Mouse (Mus musculus): ENCODE measurements at regions not wholly inside any gene's neighbourhood (a gene's known extent, or its start where the extent isn't known, plus 50 kb on each side); places are given as distances from the start of the nearest gene placed in this dataset.

- Histone ChIP-seq H3K4me3 (no peak overlapping the region), H3K9me3 (no peaks in the 10 kb centered on the region), H3K4me1 (peaks cover 23% of the 10 kb centered on the region), H3K27ac (replicated peaks) (no peak overlapping the region), H3K36me3 (replicated peaks) (no peaks in the 10 kb centered on the region), H3K27me3 (replicated peaks; ENCODE audit: low read depth, poor library complexity, severe bottlenecking) (0 out of 2 replicates have a peak, but pooled peaks cover 7% of the 10 kb centered on the region)
- 82% methylated on average over 7 of the region's 7 CpGs for WGBS
- no peak for DNase-seq (ENCODE audit: low spot score)
These were observed 95.6 kb downstream of the 1700020N01Rik start for GRCm38 (mm10) chr10:21688513-21688912.

GRCm38 (mm10) chr10:21689847-21690269 lies 96.9 kb downstream of the 1700020N01Rik start:
- Histone ChIP-seq H3K4me3 (no peak overlapping the region), H3K36me3 (replicated peaks) (no peaks in the 10 kb centered on the region), H3K27ac (replicated peaks) (no peak overlapping the region), H3K27me3 (replicated peaks; ENCODE audit: low read depth, poor library complexity, severe bottlenecking) (0 out of 2 replicates have a peak, but pooled peaks cover 3% of the 10 kb centered on the region), H3K9me3 (no peaks in the 10 kb centered on the region), H3K4me1 (peaks cover 21% of the 10 kb centered on the region)
- DNase-seq (ENCODE audit: low spot score): no peak
- 87% methylated on average over 9 of the region's 9 CpGs for WGBS

- Histone ChIP-seq H3K27ac (replicated peaks) (no peak overlapping the region), H3K36me3 (replicated peaks) (no peaks in the 10 kb centered on the region), H3K27me3 (replicated peaks; ENCODE audit: low read depth, poor library complexity, severe bottlenecking) (no peaks in the 10 kb centered on the region), H3K4me1 (0 out of 2 replicates have a peak, but pooled peaks cover 4% of the 10 kb centered on the region), H3K4me3 (no peak overlapping the region), H3K9me3 (no peaks in the 10 kb centered on the region)
- 80% methylated on average over 5 of the region's 5 CpGs for WGBS
- DNase-seq (ENCODE audit: low spot score): no peak
These were observed 102.2 kb downstream of the 1700020N01Rik start for GRCm38 (mm10) chr10:21695185-21695584.

- no peak for DNase-seq (ENCODE audit: low spot score)
- peaks cover 8% of the 10 kb centered on the region for H3K4me1 ChIP-seq
- no peaks in the 10 kb centered on the region for H3K36me3 ChIP-seq (replicated peaks)
- H3K27me3 ChIP-seq (replicated peaks; ENCODE audit: low read depth, poor library complexity, severe bottlenecking): no peaks in the 10 kb centered on the region
- H3K9me3 ChIP-seq: no peaks in the 10 kb centered on the region
- no peak overlapping the region for H3K27ac ChIP-seq (replicated peaks)
- 80% methylated on average over 5 of the region's 5 CpGs for WGBS
- H3K4me3 ChIP-seq: no peak overlapping the region
These were observed 103.7 kb downstream of the 1700020N01Rik start for GRCm38 (mm10) chr10:21696671-21697070.

GRCm38 (mm10) chr10:21701580-21701979 lies 108.6 kb downstream of the 1700020N01Rik start:
- H3K36me3 ChIP-seq (replicated peaks): no peaks in the 10 kb centered on the region
- H3K4me1 ChIP-seq: peaks cover 7% of the 10 kb centered on the region
- no peak for DNase-seq (ENCODE audit: low spot score)
- H3K27me3 ChIP-seq (replicated peaks; ENCODE audit: low read depth, poor library complexity, severe bottlenecking): no peaks in the 10 kb centered on the region
- no peaks in the 10 kb centered on the region for H3K9me3 ChIP-seq
- WGBS: 26% methylated on average over 3 of the region's 3 CpGs
- H3K4me3 ChIP-seq: no peak overlapping the region
- H3K27ac ChIP-seq (replicated peaks): no peak overlapping the region

GRCm38 (mm10) chr10:21702134-21702533 lies 109.2 kb downstream of the 1700020N01Rik start:
- Histone ChIP-seq H3K9me3 (no peaks in the 10 kb centered on the region), H3K4me3 (no peak overlapping the region), H3K27me3 (replicated peaks; ENCODE audit: low read depth, poor library complexity, severe bottlenecking) (no peaks in the 10 kb centered on the region), H3K4me1 (peaks cover 7% of the 10 kb centered on the region), H3K27ac (replicated peaks) (no peak overlapping the region), H3K36me3 (replicated peaks) (no peaks in the 10 kb centered on the region)
- WGBS: 84% methylated on average over 1 of the region's 1 CpGs
- DNase-seq (ENCODE audit: low spot score): no peak

- H3K4me1 ChIP-seq: peaks cover 9% of the 10 kb centered on the region; the same call in 1 of the 2 replicates
- H3K27ac ChIP-seq (replicated peaks): no peak overlapping the region
- H3K4me3 ChIP-seq: no peak overlapping the region
- 87% methylated on average over 7 of the region's 7 CpGs for WGBS
- no peaks in the 10 kb centered on the region for H3K9me3 ChIP-seq
- no peaks in the 10 kb centered on the region for H3K36me3 ChIP-seq (replicated peaks)
- no peak for DNase-seq (ENCODE audit: low spot score)
- H3K27me3 ChIP-seq (replicated peaks; ENCODE audit: low read depth, poor library complexity, severe bottlenecking): no peaks in the 10 kb centered on the region
These were observed 118.9 kb downstream of the 1700020N01Rik start for GRCm38 (mm10) chr10:21711866-21712265.

- H3K4me3 ChIP-seq: no peak overlapping the region
- 0 out of 2 replicates have a peak, but pooled peaks cover 1% of the 10 kb centered on the region for H3K27me3 ChIP-seq (replicated peaks; ENCODE audit: low read depth, poor library complexity, severe bottlenecking)
- peaks cover 9% of the 10 kb centered on the region; the same call in 1 of the 2 replicates for H3K4me1 ChIP-seq
- H3K36me3 ChIP-seq (replicated peaks): no peaks in the 10 kb centered on the region
- no peak for DNase-seq (ENCODE audit: low spot score)
- H3K9me3 ChIP-seq: no peaks in the 10 kb centered on the region
- WGBS: 78% methylated on average over 3 of the region's 3 CpGs
- H3K27ac ChIP-seq (replicated peaks): no peak overlapping the region
These were observed 119.9 kb downstream of the 1700020N01Rik start for GRCm38 (mm10) chr10:21712828-21713227.

GRCm38 (mm10) chr10:21715436-21715835 lies 122.5 kb downstream of the 1700020N01Rik start:
- no peaks in the 10 kb centered on the region for H3K9me3 ChIP-seq
- 0 out of 2 replicates have a peak, but pooled peaks cover 6% of the 10 kb centered on the region for H3K27me3 ChIP-seq (replicated peaks; ENCODE audit: low read depth, poor library complexity, severe bottlenecking)

GRCm38 (mm10) chr10:21718189-21718588 lies 125.2 kb downstream of the 1700020N01Rik start:
- no peak for DNase-seq (ENCODE audit: low spot score)
- H3K4me1 ChIP-seq: no peaks in the 10 kb centered on the region
- 0 out of 2 replicates have a peak, but pooled peaks cover 6% of the 10 kb centered on the region for H3K27me3 ChIP-seq (replicated peaks; ENCODE audit: low read depth, poor library complexity, severe bottlenecking)
- 36% methylated on average over 4 of the region's 4 CpGs for WGBS
- H3K36me3 ChIP-seq (replicated peaks): no peaks in the 10 kb centered on the region
- no peak overlapping the region for H3K4me3 ChIP-seq
- H3K27ac ChIP-seq (replicated peaks): no peak overlapping the region
- H3K9me3 ChIP-seq: no peaks in the 10 kb centered on the region

More at GRCm38 (mm10) chr10:21715436-21715835, 122.5 kb downstream of the 1700020N01Rik start:
- no peak overlapping the region for H3K4me3 ChIP-seq
- H3K36me3 ChIP-seq (replicated peaks): no peaks in the 10 kb centered on the region
- no peak for DNase-seq (ENCODE audit: low spot score)
- peaks cover 9% of the 10 kb centered on the region; the same call in 1 of the 2 replicates for H3K4me1 ChIP-seq
- H3K27ac ChIP-seq (replicated peaks): no peak overlapping the region
- WGBS: 92% methylated on average over 3 of the region's 3 CpGs

- H3K27me3 ChIP-seq (replicated peaks; ENCODE audit: low read depth, poor library complexity, severe bottlenecking): no peaks in the 10 kb centered on the region
- no peak overlapping the region for H3K4me3 ChIP-seq
- no peaks in the 10 kb centered on the region for H3K9me3 ChIP-seq
- no peaks in the 10 kb centered on the region for H3K36me3 ChIP-seq (replicated peaks)
- no peaks in the 10 kb centered on the region for H3K4me1 ChIP-seq
- H3K27ac ChIP-seq (replicated peaks): no peak overlapping the region
- no peak for DNase-seq (ENCODE audit: low spot score)
- 88% methylated on average over 3 of the region's 3 CpGs for WGBS
These were observed 131.4 kb downstream of the 1700020N01Rik start for GRCm38 (mm10) chr10:21724351-21724750.

- 85% methylated on average over 3 of the region's 3 CpGs for WGBS
- Histone ChIP-seq H3K27me3 (replicated peaks; ENCODE audit: low read depth, poor library complexity, severe bottlenecking) (no peaks in the 10 kb centered on the region), H3K4me3 (no peak overlapping the region), H3K27ac (replicated peaks) (no peak overlapping the region), H3K36me3 (replicated peaks) (no peaks in the 10 kb centered on the region), H3K4me1 (no peaks in the 10 kb centered on the region), H3K9me3 (no peaks in the 10 kb centered on the region)
- DNase-seq (ENCODE audit: low spot score): no peak
These were observed 132.1 kb downstream of the 1700020N01Rik start for GRCm38 (mm10) chr10:21724999-21725398.

GRCm38 (mm10) chr10:21740256-21740655 lies 141.7 kb upstream of the Sgk1 start:
- peaks cover 24% of the 10 kb centered on the region for H3K4me1 ChIP-seq
- 27% methylated on average over 5 of the region's 5 CpGs for WGBS
- no peak overlapping the region; the same call in 1 of the 2 replicates for H3K27ac ChIP-seq (replicated peaks)
- H3K27me3 ChIP-seq (replicated peaks; ENCODE audit: low read depth, poor library complexity, severe bottlenecking): no peaks in the 10 kb centered on the region
- no peak overlapping the region for H3K4me3 ChIP-seq
- no peak for DNase-seq (ENCODE audit: low spot score)
- H3K36me3 ChIP-seq (replicated peaks): no peaks in the 10 kb centered on the region
- H3K9me3 ChIP-seq: no peaks in the 10 kb centered on the region

Data from embryonic facial prominence, embryonic 10.5 days (tissue).